Mouse (Mus musculus): ENCODE data around the gene Gucd1.

DNA sequence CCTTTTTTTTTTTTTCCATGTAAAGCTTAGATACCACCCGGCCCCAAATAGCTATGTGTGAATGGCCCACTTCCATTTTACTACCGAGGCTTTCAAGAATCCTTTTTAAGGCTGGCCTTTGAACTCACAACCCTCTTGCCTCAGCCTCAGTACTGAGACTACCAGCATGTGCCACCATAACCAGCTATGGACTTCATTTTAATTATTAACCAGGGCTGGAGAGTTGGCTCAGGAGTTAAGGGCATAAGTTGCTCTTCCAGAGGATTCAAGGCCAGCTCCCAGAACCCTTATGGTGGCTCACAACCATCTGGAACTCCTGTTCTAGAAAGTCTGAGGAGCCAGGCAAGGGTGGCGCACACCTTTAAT lies 12.7 kb downstream of the Gucd1 start:
- TF ChIP-seq CTCF (IDR thresholded peaks at IDR 0.05; ENCODE audit: low read depth, low read length), result no peak
- no peak for TF ChIP-seq POLR2A (IDR thresholded peaks at IDR 0.05; ENCODE audit: extremely low read depth, insufficient read depth, low read length)

Data from liver, adult 2 months (tissue).